Mouse (Mus musculus) liver, adult 2 months (tissue): ENCODE data around the gene Itgb2. TPM values are rescaled to one million over a fixed set of nuclear protein-coding genes. Genes with fewer than 3 reads are reported as not detected.
A peak's percentile ranks its signal among the peaks of the same experiment; 100 is the strongest.

Source experiments
- DNase-seq: peaks from one replicate; pipeline ENCODE4 v3.0.0-alpha.2; 2011; ENCODE audit warnings: low read depth, low spot score; ENCODE audit errors: extremely low read depth
- H3K27ac ChIP-seq: fragments of 200-500 bp; replicated peaks from 2 replicates; pipeline ENCODE4 v1.5.1; 2012; ENCODE audit warnings: low read depth, mild to moderate bottlenecking, control low read depth, inconsistent platforms, low read length; ENCODE audit not compliant: insufficient read depth
- H3K27me3 ChIP-seq: fragments of 200-500 bp; 2 replicates; pipeline ENCODE4 v1.6.1; 2012; ENCODE audit warnings: mild to moderate bottlenecking, moderate library complexity, low read length, inconsistent platforms; ENCODE audit not compliant: control insufficient read depth, insufficient read depth
- H3K36me3 ChIP-seq: fragments of 200-500 bp; 2 replicates; pipeline ENCODE4 v1.6.1; 2012; ENCODE audit warnings: low read length, inconsistent platforms; ENCODE audit not compliant: control insufficient read depth, insufficient read depth
- H3K4me1 ChIP-seq: fragments of 200-500 bp; 2 replicates; pipeline ENCODE4 v1.6.1; 2011; ENCODE audit warnings: low read length; ENCODE audit not compliant: control insufficient read depth, insufficient read depth
- H3K4me3 ChIP-seq: fragments of 200-500 bp; 2 replicates; pipeline ENCODE4 v1.5.1; 2011; ENCODE audit warnings: low read depth, mild to moderate bottlenecking, control low read depth, low read length, moderate library complexity; ENCODE audit not compliant: insufficient read depth
- H3K79me2 ChIP-seq: fragments of 200-500 bp; 2 replicates; pipeline ENCODE4 v1.6.1; 2012; ENCODE audit warnings: inconsistent platforms, mild to moderate bottlenecking, low read length, moderate library complexity; ENCODE audit not compliant: control insufficient read depth, insufficient read depth
- H3K9ac ChIP-seq: fragments of 200-500 bp; 2 replicates; pipeline ENCODE4 v1.6.1; 2012; ENCODE audit warnings: low read depth, mild to moderate bottlenecking, control low read depth, inconsistent platforms, low read length
- CTCF ChIP-seq: fragments of 200-500 bp; IDR thresholded peaks from 2 replicates; pipeline ENCODE4 v1.5.1; 2011; ENCODE audit warnings: low read depth, low read length, control low read depth
- POLR2A ChIP-seq: fragments of 200-500 bp; IDR thresholded peaks from 2 replicates; pipeline ENCODE4 v1.6.1; 2011; ENCODE audit warnings: low read length, control low read depth; ENCODE audit not compliant: insufficient read depth; ENCODE audit errors: extremely low read depth
- WGBS: fragments of 180-500 bp; shearing (Covaris S2); methylation state at CpG from one replicate; pipeline ENCODE4 v1.1.7; 2018; 5-methylcytosine and 5-hydroxymethylcytosine counted together
- polyA plus RNA-seq: library from polyadenylated mRNA; depleted of rRNA; stranded (reverse); fragments of >200 nt; gene quantifications from 2 replicates; pipeline ENCODE4 v1.2.3, GENCODE M21; 2012
- total RNA-seq: library from RNA; depleted of rRNA; stranded (reverse); fragments of >200 nt; gene quantifications from 2 replicates; pipeline ENCODE4 v1.2.3, GENCODE M21; 2014

The Itgb2 gene
- total and polyA plus RNA-seq, 2 experiments: 4.8 to 5.6 TPM

DNA sequence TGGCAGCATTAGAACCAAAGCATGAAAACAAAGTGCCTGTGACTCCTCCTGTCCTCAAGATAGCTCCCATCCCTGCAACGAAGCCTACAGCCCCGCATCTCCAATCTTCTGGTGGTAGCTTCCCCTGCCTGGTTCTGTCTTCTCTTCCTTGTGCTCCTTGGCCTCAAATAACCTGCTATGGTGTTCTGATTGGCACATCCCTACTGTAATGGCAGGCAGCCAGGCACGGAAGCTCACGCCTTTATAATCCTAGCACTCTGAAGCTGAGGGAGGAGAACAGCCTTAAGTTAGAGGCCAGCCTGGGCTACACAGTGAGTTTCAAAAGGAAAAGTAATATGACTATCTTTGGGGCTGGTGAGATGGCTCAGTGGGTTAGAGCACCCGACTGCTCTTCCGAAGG lies 25.9 kb upstream of the Itgb2 start:
- Histone ChIP-seq H3K27ac (0 out of 2 replicates have a peak overlapping the region, but pooled peaks have one; percentile 4), H3K9ac (no peak overlapping the region), H3K4me3 (no peak overlapping the region), H3K27me3 (no peaks in the 10 kb centered on the region), H3K4me1 (peaks cover 23% of the 10 kb centered on the region), H3K36me3 (peaks cover 3% of the 10 kb centered on the region; the same call in 1 of the 2 replicates), H3K79me2 (peaks cover 18% of the 10 kb centered on the region)
- TF ChIP-seq CTCF (no peak), POLR2A (no peak)
- WGBS: 67% methylated on average over 6 of the region's 6 CpGs
- no peak for DNase-seq

GRCm38 (mm10) chr10:77506526-77506925 lies 23.5 kb upstream of the Itgb2 start:
- H3K27ac ChIP-seq: 0 out of 2 replicates have a peak overlapping the region, but pooled peaks have one; percentile 1
- H3K4me3 ChIP-seq: no peak overlapping the region
- no peak overlapping the region for H3K9ac ChIP-seq
- H3K79me2 ChIP-seq: peaks cover 10% of the 10 kb centered on the region; the same call in 1 of the 2 replicates
- peaks cover 1% of the 10 kb centered on the region; the same call in 1 of the 2 replicates for H3K36me3 ChIP-seq
- peaks cover 40% of the 10 kb centered on the region for H3K4me1 ChIP-seq
- H3K27me3 ChIP-seq: no peaks in the 10 kb centered on the region
- no peak for DNase-seq
- no peak for TF ChIP-seq CTCF
- no peak for TF ChIP-seq POLR2A
- 87% methylated on average over 5 of the region's 5 CpGs for WGBS

DNA sequence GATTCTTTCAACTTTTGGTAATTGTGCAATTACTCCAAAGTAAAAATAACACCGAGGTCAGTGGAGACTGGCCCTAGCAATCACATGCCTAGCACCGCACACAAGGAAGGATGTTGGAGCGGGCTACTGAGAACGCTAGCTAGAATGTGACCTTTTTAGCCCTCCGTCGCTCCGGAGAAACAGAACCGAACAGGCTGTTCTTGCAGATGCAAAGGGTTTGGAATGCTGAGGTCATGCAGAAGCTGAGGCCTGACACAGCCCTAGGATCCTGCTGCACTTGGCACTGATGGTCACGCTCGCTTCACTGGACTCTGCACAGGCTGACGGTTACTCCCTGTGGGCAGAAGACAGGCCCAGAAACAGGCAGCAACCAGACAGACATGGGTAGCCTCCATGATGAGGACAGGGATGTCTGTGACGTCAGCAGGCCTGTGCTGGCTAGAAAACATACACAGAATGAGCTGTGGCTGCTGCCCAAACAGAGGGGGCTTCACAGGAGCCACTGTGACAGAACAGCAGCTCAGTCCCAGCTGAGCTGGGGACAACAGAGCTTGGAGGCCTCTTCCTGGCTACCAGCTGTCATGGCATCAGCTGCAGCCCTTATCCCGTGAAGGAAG lies 23.0 kb upstream of the Itgb2 start:
- Histone ChIP-seq H3K9ac (0 out of 2 replicates have a peak overlapping the region, but pooled peaks have one; percentile 1), H3K4me3 (no peak overlapping the region), H3K79me2 (peaks cover 10% of the 10 kb centered on the region; the same call in 1 of the 2 replicates), H3K27me3 (no peaks in the 10 kb centered on the region), H3K36me3 (no peaks in the 10 kb centered on the region; the same call in 1 of the 2 replicates), H3K27ac (peak overlapping the region; percentile 26), H3K4me1 (peaks cover 43% of the 10 kb centered on the region)
- TF ChIP-seq POLR2A (no peak), CTCF (no peak)
- peak; percentile 53 for DNase-seq
- 62% methylated on average over 13 of the region's 13 CpGs for WGBS

GRCm38 (mm10) chr10:77507779-77508178 lies 22.3 kb upstream of the Itgb2 start:
- 86% methylated on average over 4 of the region's 4 CpGs for WGBS
- H3K36me3 ChIP-seq: no peaks in the 10 kb centered on the region

DNA sequence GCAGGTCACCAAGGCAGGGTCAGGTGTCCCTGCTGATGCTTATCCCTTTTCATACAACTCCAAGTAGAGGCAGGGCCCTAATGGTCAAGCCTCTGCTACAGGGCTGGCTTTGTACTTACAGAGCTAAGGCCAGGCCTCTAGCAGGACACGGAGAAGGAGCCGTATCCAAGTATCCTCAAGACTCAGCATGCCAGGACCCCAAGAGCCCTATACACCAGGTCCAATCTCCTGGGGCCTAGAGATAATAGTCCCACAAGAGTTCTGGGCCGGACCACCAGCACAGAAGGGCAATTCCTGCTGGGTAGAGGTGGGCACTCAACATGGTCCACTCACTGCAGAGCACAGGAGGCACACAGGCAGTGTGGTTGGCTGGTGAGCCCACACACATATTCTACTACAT lies 21.3 kb upstream of the Itgb2 start:
- H3K27ac ChIP-seq: peak overlapping the region; percentile 75
- H3K4me1 ChIP-seq: peaks cover 38% of the 10 kb centered on the region
- H3K36me3 ChIP-seq: no peaks in the 10 kb centered on the region

More at GRCm38 (mm10) chr10:77507779-77508178, 22.3 kb upstream of the Itgb2 start:
- no peak overlapping the region for H3K4me3 ChIP-seq
- H3K79me2 ChIP-seq: peaks cover 10% of the 10 kb centered on the region; the same call in 1 of the 2 replicates
- peaks cover 43% of the 10 kb centered on the region for H3K4me1 ChIP-seq
- DNase-seq: no peak
- H3K27me3 ChIP-seq: no peaks in the 10 kb centered on the region
- no peak overlapping the region for H3K9ac ChIP-seq
- peak overlapping the region; percentile 26 for H3K27ac ChIP-seq
- no peak for TF ChIP-seq POLR2A
- no peak for TF ChIP-seq CTCF

More for the DNA sequence above, 21.3 kb upstream of the Itgb2 start:
- Histone ChIP-seq H3K4me3 (no peak overlapping the region), H3K79me2 (peaks cover 10% of the 10 kb centered on the region; the same call in 1 of the 2 replicates), H3K9ac (0 out of 2 replicates have a peak overlapping the region, but pooled peaks have one; percentile 18), H3K27me3 (no peaks in the 10 kb centered on the region)
- WGBS: 94% methylated on average over 3 of the region's 3 CpGs
- TF ChIP-seq CTCF (no peak), POLR2A (no peak)
- DNase-seq: no peak
